Mouse (Mus musculus) left cerebral cortex, adult 18-20 months (tissue): ENCODE data around the gene Ccdc121. TPM values are rescaled to one million over a fixed set of nuclear protein-coding genes. Genes with fewer than 3 reads are reported as not detected.
A peak's percentile ranks its signal among the peaks of the same experiment; 100 is the strongest.
"Not testable (repeated sequence)": the region's sequence is repeated elsewhere in the genome, so short reads cannot be mapped to it uniquely, and the experiment has no call there.

ENCODE experiments used
- DNase-seq, 2 experiments: peaks; one replicate each; pipeline ENCODE4 v3.0.0; 2021 to 2022; ENCODE audit warnings: low spot score in 2 of 2, mixed read lengths in 1 of 2
- total RNA-seq, 2 experiments: library from RNA; stranded (reverse); gene quantifications; 2 replicates each; pipeline ENCODE4 v1.2.3; 2021

The Ccdc121 gene
- total RNA-seq, 2 experiments from 2014 or later, result 0.33 to 0.49 TPM

GRCm38 (mm10) chr1:181512430-181513129 is 1.3 kb upstream of the Ccdc121 start:
- DNase-seq, result no peak

- not testable (repeated sequence) for DNase-seq
Measured at GRCm38 (mm10) chr1:181510855-181511254, 396 bp downstream of the Ccdc121 start.

GRCm38 (mm10) chr1:181505367-181505766 is 5.9 kb downstream of the Ccdc121 start:
- no peak for DNase-seq

GRCm38 (mm10) chr1:181503471-181503870 is 7.8 kb downstream of the Ccdc121 start:
- no peak for DNase-seq

GRCm38 (mm10) chr1:181484696-181485095 is 26.6 kb downstream of the Ccdc121 start:
- DNase-seq, result no peak

GRCm38 (mm10) chr1:181476557-181476956 is 34.7 kb downstream of the Ccdc121 start:
- DNase-seq, result no peak

GRCm38 (mm10) chr1:181476141-181476540 is 35.1 kb downstream of the Ccdc121 start:
- DNase-seq, result no peak

- no peak for DNase-seq
Measured at GRCm38 (mm10) chr1:181469415-181469814, 41.8 kb downstream of the Ccdc121 start.

GRCm38 (mm10) chr1:181467321-181467670 is 44.0 kb downstream of the Ccdc121 start:
- no peak for DNase-seq

- peak; percentile 56 to 68 for DNase-seq
Measured at GRCm38 (mm10) chr1:181466601-181467320, 44.5 kb downstream of the Ccdc121 start.

GRCm38 (mm10) chr1:181466040-181466439 is 45.2 kb downstream of the Ccdc121 start:
- no peak for DNase-seq

- DNase-seq, result no peak
Measured at GRCm38 (mm10) chr1:181465027-181465426, 46.2 kb downstream of the Ccdc121 start.

- DNase-seq, result no peak
Measured at GRCm38 (mm10) chr1:181462906-181463179, 48.4 kb downstream of the Ccdc121 start.

GRCm38 (mm10) chr1:181462051-181462905 is 49.0 kb downstream of the Ccdc121 start:
- DNase-seq, result no peak

- DNase-seq, result no peak
Measured at GRCm38 (mm10) chr1:181461484-181461883, 49.8 kb downstream of the Ccdc121 start.

- DNase-seq, result no peak
Measured at GRCm38 (mm10) chr1:181460283-181460682, 51.0 kb downstream of the Ccdc121 start.

Other genes starting within 250 kb of the Ccdc121 start
- gene Cnih3, start 158.8 kb downstream of the Ccdc121 start, total RNA-seq, result 10 to 100 TPM; 73.8 to 96.1 TPM
- gene Dnah14, start 65.1 kb upstream of the Ccdc121 start, total RNA-seq, result 1 to 10 TPM; 1.1 to 1.9 TPM